Mouse (Mus musculus) heart, adult 2 months (tissue): ENCODE measurements around the gene Fancd2os. TPM values are rescaled to one million over a fixed set of nuclear protein-coding genes. Genes with fewer than 3 reads are reported as not detected.

Source experiments
- DNase-seq, 2 experiments: peaks; one replicate each; pipeline ENCODE4 v3.0.0; 2021
- H3K27ac ChIP-seq: fragments of 200-600 bp; 2 replicates; pipeline ENCODE4 v1.8.1; 2022
- H3K27me3 ChIP-seq: fragments of 200-500 bp; 2 replicates; pipeline ENCODE4 v1.6.1; 2012; ENCODE audit warnings: mild to moderate bottlenecking, low read length, inconsistent platforms, mixed read lengths; ENCODE audit not compliant: control insufficient read depth, insufficient read depth
- H3K36me3 ChIP-seq: fragments of 200-500 bp; 2 replicates; pipeline ENCODE4 v1.6.1; 2012; ENCODE audit warnings: low read length, inconsistent platforms; ENCODE audit not compliant: control insufficient read depth, insufficient read depth
- H3K4me1 ChIP-seq: fragments of 200-500 bp; 2 replicates; pipeline ENCODE4 v1.6.1; 2011; ENCODE audit warnings: low read length; ENCODE audit not compliant: control insufficient read depth, insufficient read depth
- H3K4me3 ChIP-seq: fragments of 200-600 bp; 2 replicates; pipeline ENCODE4 v1.8.1; 2022
- H3K79me2 ChIP-seq: fragments of 200-500 bp; replicated peaks from 2 replicates; pipeline ENCODE4 v1.6.1; 2012; ENCODE audit warnings: mild to moderate bottlenecking, inconsistent platforms, low read length, moderate library complexity, mixed read lengths; ENCODE audit not compliant: control insufficient read depth, insufficient read depth
- H3K9ac ChIP-seq: fragments of 200-500 bp; 2 replicates; pipeline ENCODE4 v1.6.1; 2012; ENCODE audit warnings: low read depth, mild to moderate bottlenecking, control low read depth, inconsistent platforms, low read length, mixed read lengths
- CTCF ChIP-seq: fragments of 200-600 bp; IDR thresholded peaks from 2 replicates; pipeline ENCODE4 v1.8.1; 2022; ENCODE audit warnings: antibody characterized with exemption, mild to moderate bottlenecking, moderate library complexity
- EP300 ChIP-seq: fragments of 200-500 bp; IDR thresholded peaks from 2 replicates; pipeline ENCODE4 v1.6.1; 2011; ENCODE audit warnings: low read depth, low read length, control low read depth; ENCODE audit not compliant: insufficient read depth
- POLR2A ChIP-seq: fragments of 200-500 bp; IDR thresholded peaks from 2 replicates; pipeline ENCODE4 v1.6.1; 2011; ENCODE audit warnings: mild to moderate bottlenecking, low read depth, low read length, control low read depth; ENCODE audit not compliant: insufficient read depth
- WGBS: fragments of 180-500 bp; shearing (Covaris S2); methylation state at CpG from one replicate; pipeline ENCODE4 v1.1.7; 2018; 5-methylcytosine and 5-hydroxymethylcytosine counted together
- intact Hi-C: fragments of 180-260 bp; cut with DNase I; formaldehyde crosslinking; loops from one replicate; pipeline ENCODE4 v1.15.1; 2025
- polyA plus RNA-seq: library from polyadenylated mRNA; depleted of rRNA; stranded (reverse); fragments of >200 nt; gene quantifications from 2 replicates; pipeline ENCODE4 v1.2.3, GENCODE M21; 2012
- total RNA-seq, 2 experiments: library from RNA; stranded (reverse); gene quantifications; 2 replicates each; pipeline ENCODE4 v1.2.3; 2021

Fancd2os gene
- total and polyA plus RNA-seq, 3 experiments, result not detected

- Histone ChIP-seq H3K27me3 (no peaks in the 10 kb centered on the region), H3K9ac (no peak overlapping the region), H3K36me3 (peaks cover 5% of the 10 kb centered on the region), H3K4me3 (no peak overlapping the region), H3K79me2 (peaks cover 1% of the 10 kb centered on the region; the same call in 1 of the 2 replicates), H3K4me1 (peaks cover 15% of the 10 kb centered on the region), H3K27ac (peak overlapping the region; percentile 33)
- intact Hi-C loops, result no loop called here
- TF ChIP-seq CTCF (no peak), EP300 (no peak), POLR2A (no peak)
- 71% methylated on average over 4 of the region's 4 CpGs for WGBS
- no peak for DNase-seq
Observed at GRCm38 (mm10) chr6:113643021-113643420, 42.5 kb upstream of the Fancd2os start.

- intact Hi-C loops, result no loop called here
- Histone ChIP-seq H3K4me1 (peaks cover 15% of the 10 kb centered on the region), H3K27ac (peak overlapping the region; percentile 33), H3K36me3 (peaks cover 5% of the 10 kb centered on the region), H3K27me3 (no peaks in the 10 kb centered on the region), H3K79me2 (peaks cover 1% of the 10 kb centered on the region; the same call in 1 of the 2 replicates), H3K4me3 (no peak overlapping the region), H3K9ac (no peak overlapping the region)
- TF ChIP-seq CTCF (no peak), EP300 (no peak), POLR2A (no peak)
- 59% methylated on average over 8 of the region's 8 CpGs for WGBS
- DNase-seq, result no peak
Observed at GRCm38 (mm10) chr6:113642605-113643004, 42.1 kb upstream of the Fancd2os start.

GRCm38 (mm10) chr6:113639201-113639600 is 38.7 kb upstream of the Fancd2os start:
- Histone ChIP-seq H3K27me3 (no peaks in the 10 kb centered on the region), H3K79me2 (peaks cover 1% of the 10 kb centered on the region; the same call in 1 of the 2 replicates), H3K36me3 (no peaks in the 10 kb centered on the region), H3K9ac (peak overlapping the region; percentile 36), H3K4me1 (peaks cover 7% of the 10 kb centered on the region), H3K27ac (peak overlapping the region; percentile 85), H3K4me3 (peak overlapping the region; percentile 80)
- intact Hi-C loops, result loop anchor here (2.0 to 10.0 kb wide), 2 partner anchors 20 to 436 kb away; no protein-coding TSS in a partner anchor
- TF ChIP-seq POLR2A, result no peak
- no peak for TF ChIP-seq CTCF
- TF ChIP-seq EP300, result no peak
- WGBS, result 79% methylated on average over 4 of the region's 4 CpGs
- DNase-seq, result no peak

- peak; percentile 96 to 97 for DNase-seq
- intact Hi-C loops, result loop anchor here (1.0 to 10.0 kb wide), 5 partner anchors 20 to 436 kb away; no protein-coding TSS in a partner anchor
- Histone ChIP-seq H3K9ac (peak within 1 kb of the TSS; percentile 86), H3K36me3 (no peaks in the 10 kb centered on the region), H3K4me1 (peaks cover 7% of the 10 kb centered on the region), H3K79me2 (peaks cover 1% of the 10 kb centered on the region; the same call in 1 of the 2 replicates), H3K27ac (peak within 1 kb of the TSS; percentile 85), H3K4me3 (peak within 1 kb of the TSS; percentile 80), H3K27me3 (no peaks in the 10 kb centered on the region)
- WGBS, result 6% methylated on average over 37 of the region's 37 CpGs
- TF ChIP-seq POLR2A (peak; percentile 94), CTCF (no peak; the same call in none of the 2 replicates), EP300 (peak; percentile 90; the same call in 1 of the 2 replicates)
Observed at GRCm38 (mm10) chr6:113638302-113639040, 38.0 kb upstream of the Fancd2os start, which contains the start of gene Irak2. Gene Irak2, plus strand, starts transcription at chr6:113638467.

GRCm38 (mm10) chr6:113632863-113633262 is 32.3 kb upstream of the Fancd2os start:
- Histone ChIP-seq H3K4me1 (no peaks in the 10 kb centered on the region), H3K27me3 (no peaks in the 10 kb centered on the region), H3K79me2 (no peaks in the 10 kb centered on the region), H3K9ac (no peak overlapping the region), H3K36me3 (no peaks in the 10 kb centered on the region), H3K4me3 (no peak overlapping the region), H3K27ac (no peak overlapping the region)
- TF ChIP-seq EP300, result no peak
- TF ChIP-seq POLR2A, result no peak
- TF ChIP-seq CTCF, result no peak
- WGBS, result 89% methylated on average over 4 of the region's 4 CpGs
- intact Hi-C loops, result loop anchor here (10.0 kb wide), 1 partner anchor 442 kb away; no protein-coding TSS in a partner anchor
- DNase-seq, result no peak

- intact Hi-C loops, result loop anchor here (10.0 kb wide), 1 partner anchor 444 kb away; no protein-coding TSS in a partner anchor
- WGBS, result 63% methylated on average over 5 of the region's 5 CpGs
Observed at GRCm38 (mm10) chr6:113630322-113630721, 29.8 kb upstream of the Fancd2os start.

More at GRCm38 (mm10) chr6:113630322-113630721, 29.8 kb upstream of the Fancd2os start:
- Histone ChIP-seq H3K4me1 (no peaks in the 10 kb centered on the region), H3K27ac (no peak overlapping the region), H3K27me3 (no peaks in the 10 kb centered on the region), H3K79me2 (no peaks in the 10 kb centered on the region), H3K36me3 (no peaks in the 10 kb centered on the region), H3K9ac (no peak overlapping the region), H3K4me3 (no peak overlapping the region)
- DNase-seq, result no peak
- TF ChIP-seq CTCF, result no peak
- no peak for TF ChIP-seq POLR2A
- TF ChIP-seq EP300, result no peak
